Mouse (Mus musculus) naive thymus-derived CD4-positive, alpha-beta T cell, adult 2 months (primary cell): ENCODE data around the gene Sh3d19.

Experiments used
- DNase-seq: peaks from one replicate; pipeline ENCODE4 v3.0.0-alpha.2; 2011; ENCODE audit warnings: low read depth

Gene Sh3d19

GRCm38 (mm10) chr3:86030566-86030965 is 59.7 kb downstream of the Sh3d19 start:
- DNase-seq: no peak

DNA sequence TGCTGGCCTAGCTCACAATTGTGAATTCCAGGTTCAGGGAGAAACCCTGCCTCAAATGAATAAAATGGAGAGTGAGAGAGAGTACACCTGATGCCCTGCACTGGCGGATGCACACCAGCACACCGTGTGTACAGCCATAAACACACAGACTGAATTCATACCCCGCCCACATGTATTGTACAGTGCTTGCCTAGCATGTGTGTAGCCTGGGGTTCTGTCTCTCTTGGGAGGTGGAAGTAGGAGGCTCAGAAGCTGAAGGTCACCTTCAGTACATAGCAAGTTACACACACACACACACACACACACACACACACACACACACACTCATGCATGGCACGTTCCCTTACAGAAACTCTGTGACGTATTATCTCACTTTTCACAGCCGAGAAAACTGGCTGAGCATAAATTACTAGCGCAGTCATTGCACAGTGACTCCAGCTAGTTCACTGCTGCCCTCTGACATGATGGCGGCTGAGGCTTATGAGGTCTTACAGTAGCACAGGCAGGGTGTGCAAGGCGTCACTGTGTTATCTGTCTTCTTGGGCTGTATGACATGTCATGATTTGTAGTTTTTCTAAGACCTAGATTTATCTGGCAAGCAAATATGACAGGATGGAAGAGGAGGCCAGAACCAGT is 62.7 kb downstream of the Sh3d19 start:
- no peak for DNase-seq

DNA sequence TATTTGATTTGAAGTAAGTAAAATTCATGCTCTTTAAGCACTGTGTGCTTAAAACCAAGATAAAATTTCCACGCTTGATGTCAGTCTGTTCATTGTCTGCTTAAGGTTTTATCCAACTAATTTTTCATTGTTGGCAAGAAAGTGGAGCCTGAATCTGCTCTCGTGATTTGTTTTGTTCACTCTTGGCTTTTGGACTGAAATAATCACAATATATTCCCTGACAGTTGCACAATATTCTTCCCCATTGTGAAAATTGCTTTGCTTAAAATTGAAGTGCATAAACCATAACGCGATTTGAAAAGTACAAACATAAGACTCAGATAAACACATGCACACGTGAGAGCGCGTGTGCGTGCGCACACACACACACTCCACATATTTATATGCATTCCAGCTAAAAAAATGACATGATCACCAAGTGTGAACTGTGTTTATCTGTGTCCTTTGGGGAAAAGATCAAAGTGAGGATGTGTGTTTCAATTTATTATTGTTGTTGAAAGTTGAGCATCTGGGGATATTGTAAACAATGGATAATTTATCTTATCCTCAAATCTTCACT is 67.1 kb downstream of the Sh3d19 start:
- no peak for DNase-seq

DNA sequence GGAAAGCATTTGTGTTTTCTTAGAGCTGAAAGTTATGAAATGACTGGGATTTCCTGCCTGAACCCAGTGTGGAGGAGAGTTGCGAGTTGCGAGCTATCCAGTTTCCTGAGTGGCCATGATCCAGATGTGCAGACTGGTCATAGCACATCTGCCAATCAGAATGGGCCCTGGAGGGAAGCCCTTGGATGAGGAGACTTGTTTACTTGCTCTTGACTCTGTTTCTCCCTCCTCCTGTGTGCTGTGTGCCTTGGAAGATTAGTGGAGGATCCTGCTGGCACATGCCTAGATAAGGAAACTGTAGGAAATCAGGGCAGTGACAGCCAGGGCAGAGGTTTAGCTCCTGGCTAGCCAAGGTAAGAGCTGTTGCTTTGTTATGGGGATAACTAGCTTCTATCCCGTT is 67.7 kb downstream of the Sh3d19 start:
- no peak for DNase-seq

DNA sequence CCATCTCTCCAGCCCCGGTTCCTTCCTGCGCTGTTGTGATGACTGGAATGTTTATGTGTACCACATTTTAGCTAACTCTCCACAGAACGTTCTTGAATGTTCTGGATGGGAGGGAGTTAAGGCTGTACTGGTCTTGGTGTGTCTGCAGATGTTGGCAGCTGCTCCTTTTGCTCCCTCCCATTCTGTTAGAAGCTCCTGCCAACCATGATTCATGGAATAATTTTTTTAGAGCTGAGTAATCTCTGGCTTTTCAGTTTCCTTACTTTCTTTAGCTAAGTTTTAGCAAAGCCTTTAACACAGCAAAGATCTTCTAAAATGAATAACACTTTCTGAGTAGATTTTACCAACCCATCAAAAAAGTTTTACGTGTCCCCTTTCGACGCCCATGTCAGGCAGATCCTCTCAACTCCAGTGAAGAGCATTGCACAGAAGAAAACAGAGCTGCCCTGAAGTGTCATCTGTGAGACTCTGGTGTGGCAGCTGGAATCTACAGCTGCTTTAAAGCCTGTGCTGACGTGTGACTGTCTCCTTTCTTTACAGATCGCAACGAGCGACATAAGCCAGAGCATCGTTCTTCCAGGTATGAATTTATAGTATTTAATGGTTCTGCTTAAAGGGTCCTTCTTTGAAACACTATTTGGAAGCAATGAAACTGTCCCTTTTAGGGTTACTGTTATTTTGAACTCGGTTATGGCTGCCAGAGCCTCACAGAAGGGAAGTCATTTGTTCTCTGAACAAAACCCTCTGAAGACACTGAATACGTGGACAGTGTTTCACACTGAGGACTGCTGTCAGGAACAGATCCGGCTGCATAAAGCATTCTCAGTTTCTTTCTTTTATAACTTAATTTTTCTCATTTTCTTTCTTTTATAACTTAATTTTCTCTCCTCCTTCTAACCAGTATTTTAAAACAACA is 69.6 kb downstream of the Sh3d19 start:
- DNase-seq: no peak

- no peak for DNase-seq
Measured at GRCm38 (mm10) chr3:86047686-86048408, 76.9 kb downstream of the Sh3d19 start.

GRCm38 (mm10) chr3:86049041-86049440 is 78.1 kb downstream of the Sh3d19 start:
- no peak for DNase-seq

DNA sequence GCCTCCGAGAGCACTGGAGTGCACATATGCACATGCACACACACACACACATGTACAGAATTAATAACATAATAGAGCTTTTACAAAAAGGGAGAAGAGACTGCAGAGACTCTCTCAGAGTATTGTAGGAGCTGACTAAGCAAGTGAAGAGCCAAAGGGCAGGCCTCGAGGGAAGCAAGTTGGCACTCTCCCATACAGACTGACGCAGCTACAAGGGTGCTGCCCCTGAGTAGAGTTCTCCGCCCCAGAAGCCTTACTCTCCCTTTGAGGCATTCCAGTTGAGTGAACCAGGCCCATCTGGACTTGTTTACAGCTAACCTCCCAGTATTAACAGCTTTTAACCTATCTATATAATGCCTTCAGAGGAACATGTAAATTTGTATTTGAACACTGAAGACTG is 85.8 kb downstream of the Sh3d19 start:
- no peak for DNase-seq

- no peak for DNase-seq
Measured at GRCm38 (mm10) chr3:86057436-86058095, 86.7 kb downstream of the Sh3d19 start.

- DNase-seq: peak; percentile 4
Measured at GRCm38 (mm10) chr3:86069646-86070250, 98.8 kb downstream of the Sh3d19 start.

- no peak for DNase-seq
Measured at GRCm38 (mm10) chr3:86070799-86071198, 99.9 kb downstream of the Sh3d19 start.

DNA sequence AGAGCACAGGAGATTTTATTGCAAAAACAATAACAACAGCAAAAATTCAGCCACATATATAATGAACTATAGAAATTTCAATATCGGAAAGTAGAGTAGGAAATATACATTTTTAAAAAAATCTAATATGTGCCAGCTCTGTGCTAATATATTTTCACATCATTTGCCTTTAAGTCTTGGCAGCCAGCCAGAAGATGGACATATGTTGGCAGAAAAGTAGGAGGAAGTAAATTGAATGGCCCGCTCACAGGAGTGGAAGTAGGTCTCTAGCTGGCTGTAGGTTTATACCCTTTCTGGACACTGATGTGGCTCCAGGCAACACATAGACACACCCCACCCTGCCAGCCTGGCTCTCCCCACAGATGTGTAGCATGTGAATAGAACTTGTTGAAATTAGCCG is 101.2 kb downstream of the Sh3d19 start:
- no peak for DNase-seq

DNA sequence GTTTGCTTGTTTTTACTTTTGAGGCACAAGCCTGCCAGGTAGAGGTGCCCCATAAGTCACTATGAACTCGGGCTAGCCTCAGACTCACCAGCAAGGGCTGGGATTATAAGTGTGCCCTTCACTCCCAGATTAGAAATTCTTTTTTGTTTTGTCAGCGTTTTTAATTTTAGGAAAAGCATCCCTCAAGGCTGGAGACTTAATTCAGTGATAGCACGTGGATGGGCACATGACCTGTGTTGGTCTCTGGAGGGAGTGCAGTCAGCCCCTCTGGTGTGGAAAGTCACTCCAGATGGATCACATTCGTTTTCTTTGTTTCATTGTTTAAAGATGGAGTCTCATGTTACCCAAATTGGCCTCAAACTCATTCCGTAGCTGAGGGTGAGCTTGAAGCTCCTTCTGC is 102.0 kb downstream of the Sh3d19 start:
- no peak for DNase-seq

DNA sequence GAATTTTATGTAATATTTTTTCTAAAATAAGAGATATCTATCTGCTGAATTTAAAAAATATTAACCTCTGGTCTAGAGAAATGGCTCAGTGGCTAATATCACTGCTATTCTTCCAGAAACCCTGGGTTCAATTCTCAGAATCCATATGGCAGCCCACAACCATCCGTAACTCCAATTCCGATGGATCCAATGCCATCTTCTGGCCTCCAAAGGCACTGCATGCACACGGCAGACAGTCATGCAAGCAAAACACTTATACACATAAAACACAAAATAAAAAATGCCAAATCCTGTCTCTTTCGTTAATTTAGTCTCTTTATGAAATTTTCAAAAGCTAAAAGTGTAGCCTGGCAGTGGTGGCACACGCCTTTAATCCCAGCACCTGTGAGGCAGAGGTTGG is 104.7 kb downstream of the Sh3d19 start:
- DNase-seq: no peak

- no peak for DNase-seq
Measured at GRCm38 (mm10) chr3:86076511-86077283, 105.8 kb downstream of the Sh3d19 start.

GRCm38 (mm10) chr3:86083051-86083450 is 112.1 kb downstream of the Sh3d19 start:
- no peak for DNase-seq

GRCm38 (mm10) chr3:86085001-86085400 is 114.1 kb downstream of the Sh3d19 start:
- DNase-seq: no peak

- no peak for DNase-seq
Measured at GRCm38 (mm10) chr3:86087872-86088271, 117.0 kb downstream of the Sh3d19 start.

- no peak for DNase-seq
Measured at GRCm38 (mm10) chr3:86093213-86093845, 122.4 kb downstream of the Sh3d19 start.

GRCm38 (mm10) chr3:86093907-86094306 is 123.0 kb downstream of the Sh3d19 start:
- DNase-seq: no peak
